Mouse (Mus musculus) kidney, postnatal 25 days (tissue): Measurements from ENCODE around the gene Zdhhc21.

ENCODE experiments used
- DNase-seq, 2 experiments: peaks; one replicate each; pipeline ENCODE4 v3.0.0; 2021; ENCODE audit warnings: mixed read lengths in 2 of 2

The Zdhhc21 gene

DNA sequence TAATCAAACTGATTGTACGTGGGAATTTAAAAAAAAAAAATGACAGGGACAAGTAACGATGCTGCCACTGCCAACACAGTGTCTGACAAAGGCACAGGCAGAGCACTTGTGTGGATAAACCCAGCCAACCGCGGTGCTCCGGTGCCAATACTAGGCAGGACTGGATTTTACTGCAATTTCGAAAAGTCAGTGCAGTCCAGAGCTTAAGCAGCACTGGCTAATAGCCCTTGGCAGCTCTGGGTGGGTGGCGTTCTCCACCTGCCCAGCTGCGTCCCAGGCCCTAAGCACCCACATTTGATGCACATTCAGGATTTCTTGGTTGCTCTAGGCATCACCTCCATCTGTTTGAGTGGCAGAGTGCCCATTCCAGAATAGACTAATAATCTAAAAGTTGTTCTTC, 3.6 kb upstream of the Zdhhc21 start:
- DNase-seq, result peak in 1 of 2 experiments; percentile 42

GRCm38 (mm10) chr4:82861451-82861850, 1.7 kb upstream of the Zdhhc21 start:
- no peak for DNase-seq

- DNase-seq, result no peak
These were observed 808 bp upstream of the Zdhhc21 start for GRCm38 (mm10) chr4:82860566-82860965.

DNA sequence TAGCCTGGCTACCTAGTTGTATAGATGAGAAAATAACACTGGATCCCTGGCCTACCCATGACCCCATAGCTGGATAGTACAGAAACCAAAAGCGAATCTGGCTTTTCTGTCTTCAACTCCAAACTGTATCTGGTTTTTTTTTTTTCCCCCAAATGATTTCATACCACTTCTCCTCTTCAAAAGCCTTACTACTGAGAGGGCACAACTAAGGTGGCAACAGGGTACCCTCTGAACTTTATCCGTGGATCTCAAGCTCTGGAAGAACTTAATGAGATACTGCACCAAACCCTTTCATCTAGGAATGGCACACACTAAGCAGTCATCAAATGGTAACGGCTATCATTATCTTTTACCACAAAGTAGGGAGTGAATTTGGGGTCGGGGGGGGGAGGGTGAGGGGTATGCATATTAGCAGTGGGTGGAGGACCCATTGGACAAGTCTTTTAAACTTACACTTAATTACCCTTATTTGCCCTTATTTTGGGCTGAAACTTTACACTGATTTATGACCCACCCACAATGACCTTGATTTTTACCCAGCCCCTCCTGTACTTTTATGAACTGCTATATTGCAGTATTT, 1.2 kb downstream of the Zdhhc21 start:
- no peak for DNase-seq

DNA sequence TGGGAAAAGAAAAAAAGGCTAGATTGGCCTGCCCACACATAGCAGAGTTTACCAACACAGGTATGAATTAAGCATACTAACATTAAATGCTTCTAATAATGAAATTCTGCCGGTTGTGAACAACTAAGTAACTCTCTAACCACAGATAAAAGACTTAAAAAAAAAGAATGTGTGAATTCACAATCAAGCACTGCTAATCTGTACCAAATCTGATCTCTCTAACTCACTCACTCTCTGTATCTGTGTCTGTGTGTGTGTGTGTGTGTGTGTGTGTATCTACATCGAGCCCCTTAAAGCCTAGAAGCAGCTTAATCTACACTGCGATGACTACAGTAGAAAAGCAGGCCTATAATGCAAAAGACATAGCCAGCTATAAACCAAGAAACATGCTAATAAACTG, 2.8 kb downstream of the Zdhhc21 start:
- DNase-seq, result no peak

DNA sequence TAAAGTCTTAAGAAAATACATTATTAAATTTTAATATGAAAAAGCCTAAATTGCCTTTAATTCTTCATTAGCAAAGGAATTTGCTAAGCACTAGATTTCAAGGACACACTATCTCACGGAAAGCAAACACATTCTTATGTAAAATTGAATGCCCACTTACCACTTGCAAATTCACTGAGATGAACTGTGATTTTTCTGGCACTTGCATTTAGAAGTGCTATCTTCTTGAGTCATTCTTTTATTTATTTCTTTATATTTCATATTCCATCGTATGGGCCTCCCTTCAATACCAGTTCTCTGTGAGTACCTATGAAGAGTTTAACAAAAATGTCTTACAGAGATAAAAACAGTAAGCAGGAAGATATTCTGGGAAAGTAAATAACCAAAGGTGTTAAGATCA, 5.9 kb downstream of the Zdhhc21 start:
- DNase-seq, result no peak

DNA sequence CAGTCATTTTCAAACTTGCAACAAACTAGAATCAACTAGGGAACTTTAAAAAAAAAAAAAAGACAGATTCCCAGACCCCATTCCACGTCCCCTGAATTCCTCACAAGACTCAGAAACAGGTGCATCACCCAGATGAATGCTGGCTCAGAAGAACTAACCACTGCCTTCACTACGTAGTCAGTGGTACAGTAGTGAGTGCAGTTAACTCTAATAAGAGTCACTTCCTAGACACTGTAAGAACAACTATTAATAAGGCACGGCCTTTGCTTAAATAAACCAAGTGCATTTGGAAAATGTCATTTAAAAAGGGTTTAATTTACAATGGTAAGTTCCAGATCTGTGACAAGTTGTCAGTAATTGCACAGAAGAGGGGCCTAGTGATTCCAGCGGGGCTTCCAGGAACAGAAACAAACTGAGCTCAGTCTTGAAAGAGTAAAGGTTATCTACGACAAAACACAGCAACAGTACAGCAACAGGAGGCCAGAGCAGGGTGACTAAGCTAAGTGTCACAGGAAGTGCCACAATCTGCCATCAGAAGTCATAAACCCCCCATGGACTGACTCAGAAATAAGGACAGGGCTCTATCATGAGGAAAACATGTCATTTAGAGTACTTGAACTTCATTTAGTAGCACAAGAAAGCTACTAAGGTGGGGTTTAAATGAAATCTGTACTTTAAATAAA, 11.1 kb downstream of the Zdhhc21 start:
- no peak for DNase-seq

DNA sequence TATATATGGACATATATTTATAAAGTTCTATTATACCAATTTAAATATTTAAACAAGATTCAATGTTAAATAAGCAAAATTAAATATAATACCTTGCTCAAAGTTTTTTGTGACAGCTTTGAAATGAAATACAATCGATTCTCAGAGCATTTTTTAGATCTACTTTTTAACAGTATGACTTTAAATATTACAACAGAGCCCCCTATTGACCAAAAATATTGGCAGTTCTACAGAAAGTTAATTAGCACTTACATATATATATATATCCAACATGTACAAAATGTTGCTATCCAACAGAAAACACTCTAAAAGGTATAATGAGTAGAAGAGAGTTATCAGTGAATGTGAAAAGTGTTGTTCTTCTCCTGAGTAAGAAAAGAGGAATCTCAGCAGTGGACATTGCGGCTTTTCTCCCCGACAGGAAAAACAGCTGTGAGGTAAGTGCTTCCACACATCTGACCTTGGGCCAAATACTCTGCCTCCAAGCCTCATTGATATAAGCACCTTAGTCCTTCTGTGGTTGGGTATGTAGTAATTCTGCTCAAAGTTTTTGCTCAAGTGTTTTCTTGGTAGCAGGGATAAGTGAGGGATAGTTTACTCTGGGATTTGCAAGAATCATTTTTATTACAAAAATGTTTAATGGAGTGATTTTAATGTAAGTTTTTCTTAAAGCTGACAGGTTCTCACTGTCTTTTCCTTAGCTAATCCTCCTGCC, 22.1 kb downstream of the Zdhhc21 start:
- no peak for DNase-seq

DNA sequence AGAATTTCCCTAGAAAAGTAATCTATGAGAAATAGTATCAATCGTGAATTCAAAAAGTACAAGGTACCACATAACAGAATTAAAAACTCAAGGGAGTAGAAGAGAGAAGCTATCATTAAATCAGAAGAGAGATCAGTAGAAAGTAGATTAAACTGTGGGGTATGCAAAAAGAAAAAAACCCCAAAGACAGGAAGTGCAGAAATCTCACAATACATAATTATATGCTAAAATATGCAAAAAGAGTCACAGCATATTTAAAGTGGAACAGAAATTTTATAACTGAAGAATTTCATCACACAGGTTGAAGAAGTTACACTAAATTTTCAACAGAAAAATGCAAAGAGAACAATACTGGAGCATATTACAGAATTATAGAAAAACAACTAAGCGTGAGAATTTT, 28.6 kb downstream of the Zdhhc21 start:
- no peak for DNase-seq

GRCm38 (mm10) chr4:82829429-82829828, 30.3 kb downstream of the Zdhhc21 start:
- DNase-seq, result no peak

- no peak for DNase-seq
These were observed 32.8 kb downstream of the Zdhhc21 start for GRCm38 (mm10) chr4:82827001-82827400.

- DNase-seq, result no peak
These were observed 41.9 kb downstream of the Zdhhc21 start for GRCm38 (mm10) chr4:82817833-82818232.

GRCm38 (mm10) chr4:82816351-82816750, 43.4 kb downstream of the Zdhhc21 start:
- DNase-seq, result no peak

- DNase-seq, result no peak
These were observed 44.5 kb downstream of the Zdhhc21 start for GRCm38 (mm10) chr4:82815296-82815695.

DNA sequence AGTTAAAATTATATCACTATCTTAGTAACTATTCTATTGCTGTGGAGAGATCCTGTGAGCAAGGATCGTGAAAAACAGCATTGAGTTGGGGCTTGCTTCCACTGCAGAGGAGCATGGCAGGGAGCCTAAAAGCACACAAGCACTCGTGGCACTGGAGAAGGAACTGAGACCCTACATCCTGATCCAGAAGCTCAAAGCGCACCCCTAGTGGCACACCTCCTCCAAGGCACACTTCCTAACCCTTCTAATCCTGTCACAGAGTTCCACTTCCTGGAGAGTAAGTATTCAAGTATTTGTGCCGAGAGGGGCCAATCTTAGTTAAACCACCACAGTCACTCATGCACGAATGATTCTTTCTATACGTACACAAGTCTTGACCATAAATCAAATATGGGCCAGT, 46.4 kb downstream of the Zdhhc21 start:
- DNase-seq, result no peak

- no peak for DNase-seq
These were observed 51.9 kb downstream of the Zdhhc21 start for GRCm38 (mm10) chr4:82807811-82808210.

- no peak for DNase-seq
These were observed 53.5 kb downstream of the Zdhhc21 start for GRCm38 (mm10) chr4:82806176-82806757.

- DNase-seq, result no peak
These were observed 55.7 kb downstream of the Zdhhc21 start for GRCm38 (mm10) chr4:82804019-82804418.

- no peak for DNase-seq
These were observed 66.2 kb downstream of the Zdhhc21 start for GRCm38 (mm10) chr4:82793608-82794007.

DNA sequence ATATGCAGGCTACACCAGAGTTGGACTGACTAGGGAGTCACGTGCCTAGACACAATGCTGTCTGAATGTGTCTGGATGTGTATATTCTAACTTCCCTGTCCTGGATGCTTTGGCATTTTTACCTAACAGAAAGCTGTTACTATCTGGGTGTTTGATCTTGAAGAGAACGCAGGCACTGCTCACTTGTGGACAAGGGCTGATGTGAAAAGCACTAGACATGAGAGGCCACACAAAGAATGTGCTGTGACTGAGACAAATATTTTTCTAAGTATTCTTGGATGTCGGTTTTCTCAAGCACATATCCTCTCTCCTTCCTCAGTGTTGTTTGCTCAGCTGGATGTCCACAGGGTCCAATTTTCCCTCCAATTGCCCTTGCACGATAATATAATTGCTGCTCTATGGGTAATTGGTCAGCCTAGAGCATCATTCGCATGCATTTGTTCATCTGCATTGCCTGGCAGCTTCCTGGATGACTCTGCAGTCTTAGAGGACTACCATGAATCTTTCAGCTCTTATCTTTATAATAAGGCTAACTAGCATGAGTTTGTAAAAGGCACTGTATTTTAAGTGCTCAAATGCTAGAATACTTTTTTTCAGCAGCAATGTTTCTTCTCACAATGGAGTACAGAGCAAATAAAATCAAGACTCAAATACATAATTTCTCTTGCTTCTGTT, 66.7 kb downstream of the Zdhhc21 start:
- no peak for DNase-seq

- DNase-seq, result no peak
These were observed 94.1 kb downstream of the Zdhhc21 start for GRCm38 (mm10) chr4:82765513-82766216.

DNA sequence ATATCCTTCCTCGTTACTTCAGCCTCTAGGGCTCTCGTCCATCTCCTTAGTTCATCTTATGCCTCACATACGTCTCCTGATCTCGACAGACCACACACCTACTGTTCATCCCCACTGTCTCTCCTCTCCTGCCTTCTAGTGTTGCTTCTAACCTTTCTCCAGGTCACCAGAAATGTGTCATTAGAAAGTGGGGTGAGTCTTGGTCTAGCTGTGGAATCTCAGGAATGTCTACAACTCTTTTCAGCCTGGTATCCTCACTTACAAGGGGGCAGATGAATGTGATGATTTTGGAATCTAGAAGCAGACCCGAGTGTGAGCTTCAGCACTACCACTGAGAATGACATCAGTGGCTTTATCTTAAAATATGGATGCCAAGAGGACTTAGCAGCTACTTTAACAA, 96.2 kb downstream of the Zdhhc21 start:
- DNase-seq, result no peak
